Mouse (Mus musculus) cerebellum, postnatal 36 days (tissue): ENCODE data around the gene Yipf6.
A peak's percentile ranks its signal among the peaks of the same experiment; 100 is the strongest.
"Not testable (repeated sequence)": the region's sequence is repeated elsewhere in the genome, so short reads cannot be mapped to it uniquely, and the experiment has no call there.

Experiments used
- DNase-seq, 2 experiments: peaks; one replicate each; pipeline ENCODE4 v3.0.0; 2021 to 2022; ENCODE audit warnings: mixed read lengths in 2 of 2

The Yipf6 gene

DNA sequence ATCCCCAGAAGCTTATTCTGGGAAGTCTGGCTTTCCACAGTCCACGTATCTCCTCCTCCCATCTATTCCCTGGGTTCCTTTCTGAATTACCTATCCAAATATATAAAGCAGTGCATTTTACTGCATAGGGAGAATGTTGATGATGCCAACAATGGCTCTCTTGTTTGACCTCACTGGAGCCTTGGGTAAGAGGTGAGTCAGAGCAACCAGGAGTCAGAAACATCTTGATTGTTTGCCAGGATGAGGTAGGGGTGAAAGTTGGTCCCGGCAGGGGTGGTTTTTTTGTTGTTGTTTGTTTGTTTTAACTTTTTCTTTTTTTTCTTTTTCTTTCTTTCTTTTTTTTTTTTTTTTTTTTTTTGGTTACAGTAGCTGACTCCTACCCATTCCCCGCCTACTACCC lies at the start of gene Yipf6:
Yipf6 (plus strand) TSS at position 216 of the 400 bp plus-strand sequence.
- DNase-seq = no peak

DNA sequence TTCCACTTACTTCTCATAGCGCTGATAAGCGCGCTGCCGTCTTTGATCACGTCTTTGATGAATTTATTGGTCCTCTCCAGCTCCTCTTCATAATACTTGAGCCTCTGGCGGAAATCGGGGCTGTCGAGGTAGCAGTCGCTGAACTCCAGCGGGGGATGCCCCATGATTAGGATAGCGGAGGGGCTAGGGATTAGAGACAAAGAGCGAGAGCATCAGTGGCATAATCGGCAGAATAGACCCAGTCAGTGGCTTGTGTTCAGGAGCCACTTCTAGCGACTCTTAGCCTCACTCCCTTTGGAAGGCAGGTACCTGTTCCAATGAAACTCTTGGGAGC lies 46.1 kb upstream of the Yipf6 start:
- peak in 1 of 2 experiments; percentile 4 for DNase-seq

DNA sequence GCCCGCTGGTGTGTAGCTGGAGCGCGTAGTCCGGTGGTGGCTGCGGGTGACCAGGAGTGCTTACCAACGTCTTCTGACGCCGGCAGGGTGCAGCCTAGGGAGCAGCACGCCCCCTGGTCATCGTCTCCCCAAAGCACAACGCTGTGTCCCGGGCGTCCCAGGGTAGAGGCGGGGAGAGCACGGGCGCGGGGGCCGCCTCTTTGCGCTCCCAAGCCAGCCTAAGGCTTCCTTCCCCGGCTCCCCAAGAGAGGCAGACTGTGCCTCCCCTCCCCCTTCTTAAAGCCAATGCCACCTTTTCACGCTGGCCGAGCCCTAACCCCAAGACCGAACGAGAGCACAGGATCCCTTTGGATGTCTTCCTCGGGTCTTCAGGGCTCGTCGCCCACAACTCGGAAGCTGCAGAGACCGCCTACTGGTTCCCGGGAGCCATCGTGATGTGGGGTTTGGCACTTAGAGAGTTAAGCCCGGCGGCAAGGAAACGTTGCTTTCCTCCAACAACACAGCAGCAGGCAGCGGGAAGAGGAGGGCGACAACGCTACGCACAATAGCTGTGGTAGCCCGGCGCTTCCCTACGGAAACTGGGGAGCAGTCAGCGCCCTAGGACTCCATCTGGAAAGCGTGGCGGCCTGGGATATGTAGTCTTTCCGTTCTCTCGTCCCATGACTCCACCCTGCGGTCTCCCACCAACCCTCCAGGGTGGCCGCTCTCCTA lies 45.6 kb upstream of the Yipf6 start, which contains the start of gene Ophn1:
Ophn1 (minus strand) TSS at position 620 of the 711 bp plus-strand sequence.
- peak; percentile 69 for DNase-seq

DNA sequence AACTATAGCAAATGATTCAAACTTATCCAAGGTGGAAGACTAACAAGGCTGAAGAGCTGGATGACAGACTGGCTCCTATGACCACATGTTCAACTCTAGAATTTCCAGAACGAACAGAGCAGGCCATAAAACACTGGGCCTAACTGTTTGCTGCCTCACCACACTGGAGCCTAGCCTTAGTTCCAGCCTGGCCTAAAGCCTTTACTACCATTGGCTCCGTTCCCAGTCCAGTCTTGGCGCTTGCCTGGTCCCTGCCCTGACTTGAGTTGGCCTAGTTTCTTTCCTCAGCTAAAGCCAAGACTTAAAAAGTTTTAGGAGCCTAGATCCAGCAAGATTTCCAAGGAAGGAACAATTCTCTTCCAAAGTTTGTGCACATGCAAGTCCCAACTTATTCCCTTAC lies 37.8 kb upstream of the Yipf6 start:
- DNase-seq = peak; percentile 26 to 27

DNA sequence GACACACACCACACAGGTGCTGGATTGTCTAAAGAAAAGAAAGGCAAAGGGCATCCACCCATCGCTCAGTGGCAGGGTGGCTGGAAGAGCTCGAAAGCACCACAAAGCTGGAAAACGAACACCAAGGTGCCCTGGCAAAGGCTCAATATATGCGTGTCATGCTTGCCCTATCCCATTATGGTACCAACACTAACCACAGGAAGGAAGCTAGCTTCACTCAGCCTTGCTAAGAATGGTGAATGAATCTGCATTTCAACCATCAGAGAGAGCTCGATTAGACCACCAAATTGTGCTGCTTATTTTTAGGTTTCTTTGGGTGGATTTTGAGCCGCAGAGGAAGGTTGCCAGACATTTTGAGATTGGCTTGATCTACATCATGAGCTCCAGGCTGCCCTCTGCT lies 31.9 kb upstream of the Yipf6 start:
- DNase-seq = no peak

DNA sequence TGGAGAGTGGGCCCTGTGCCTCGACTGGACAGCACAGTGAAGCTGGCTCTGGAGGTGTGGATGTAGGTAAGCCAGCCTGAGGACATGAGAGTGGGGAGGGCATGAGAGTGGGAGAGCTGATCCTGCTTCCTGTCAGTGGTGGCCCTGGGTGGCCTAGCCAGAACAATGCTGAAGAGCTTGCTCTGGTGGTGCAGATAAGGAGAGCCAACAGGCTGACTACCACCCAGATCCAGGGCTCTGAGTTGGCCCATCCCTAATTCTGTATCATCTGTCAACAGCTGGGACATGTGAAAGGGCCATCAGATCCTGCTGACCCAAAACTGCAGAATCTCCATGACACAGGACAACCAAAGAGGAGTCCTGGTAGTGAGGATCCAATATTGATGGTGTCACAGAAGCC lies 27.2 kb upstream of the Yipf6 start:
- DNase-seq = no peak

DNA sequence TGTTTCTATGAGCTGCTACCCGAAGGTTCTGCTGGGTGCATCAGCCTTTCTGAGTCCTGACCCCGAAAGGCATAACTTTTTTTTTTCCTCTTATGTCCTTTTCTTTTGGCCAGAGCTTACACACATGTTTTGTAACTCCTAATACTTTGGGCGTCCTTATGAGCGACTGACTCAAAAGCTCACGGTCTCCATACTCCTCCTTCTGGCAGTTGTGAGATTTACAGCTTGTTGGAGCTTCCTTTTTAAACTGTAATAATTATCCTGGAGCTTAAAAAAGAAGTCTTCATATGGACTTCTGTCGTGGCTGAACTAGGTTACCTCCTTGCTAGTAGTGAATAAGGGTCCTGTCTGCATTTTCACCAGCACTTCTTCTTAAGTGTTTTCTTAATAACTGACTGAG lies 16.7 kb upstream of the Yipf6 start:
- peak; percentile 2 to 20 for DNase-seq

DNA sequence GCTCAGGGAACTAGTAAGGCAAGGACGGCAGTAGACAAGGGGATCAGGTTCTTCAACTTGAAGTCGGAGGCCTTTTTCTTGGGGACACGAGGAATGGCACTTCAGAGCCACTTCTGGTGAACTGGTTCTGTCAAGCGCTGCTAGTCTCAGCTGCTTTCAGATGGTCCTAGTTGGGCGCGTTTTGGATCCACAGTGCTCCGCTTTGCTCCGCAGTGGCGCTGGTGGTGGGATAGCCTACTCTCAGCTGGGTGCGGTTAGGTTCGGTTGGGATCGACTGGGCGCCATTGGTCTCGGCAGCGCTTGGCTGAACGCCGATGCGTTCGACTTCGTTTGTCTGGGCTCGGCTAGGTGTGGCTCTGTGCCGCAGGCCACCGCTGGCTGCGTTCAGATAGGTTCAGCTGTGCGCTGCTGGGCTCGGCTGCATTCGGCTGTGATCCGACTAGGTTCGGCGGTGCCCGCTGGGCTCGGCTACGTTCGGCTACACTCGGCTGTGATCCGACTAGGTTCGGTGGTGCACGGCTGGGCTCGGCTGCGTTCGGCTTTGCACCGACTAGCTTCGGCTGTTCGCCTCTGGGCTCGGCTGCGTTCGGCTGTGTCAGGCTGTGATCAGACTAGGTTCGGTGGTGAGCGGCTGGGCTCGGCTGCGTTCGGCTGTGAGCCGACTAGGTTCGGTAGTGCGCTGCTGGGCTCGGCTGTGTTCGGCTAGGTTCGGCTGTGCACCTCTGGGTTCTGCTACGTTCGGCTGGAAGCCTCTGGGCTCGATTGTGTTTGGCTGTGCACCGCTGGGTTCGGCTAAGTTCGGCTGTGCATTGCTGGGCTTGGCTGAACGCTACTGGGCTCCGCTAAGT lies 815 bp downstream of the Yipf6 start:
- peak; percentile 95 to 98 for DNase-seq

DNA sequence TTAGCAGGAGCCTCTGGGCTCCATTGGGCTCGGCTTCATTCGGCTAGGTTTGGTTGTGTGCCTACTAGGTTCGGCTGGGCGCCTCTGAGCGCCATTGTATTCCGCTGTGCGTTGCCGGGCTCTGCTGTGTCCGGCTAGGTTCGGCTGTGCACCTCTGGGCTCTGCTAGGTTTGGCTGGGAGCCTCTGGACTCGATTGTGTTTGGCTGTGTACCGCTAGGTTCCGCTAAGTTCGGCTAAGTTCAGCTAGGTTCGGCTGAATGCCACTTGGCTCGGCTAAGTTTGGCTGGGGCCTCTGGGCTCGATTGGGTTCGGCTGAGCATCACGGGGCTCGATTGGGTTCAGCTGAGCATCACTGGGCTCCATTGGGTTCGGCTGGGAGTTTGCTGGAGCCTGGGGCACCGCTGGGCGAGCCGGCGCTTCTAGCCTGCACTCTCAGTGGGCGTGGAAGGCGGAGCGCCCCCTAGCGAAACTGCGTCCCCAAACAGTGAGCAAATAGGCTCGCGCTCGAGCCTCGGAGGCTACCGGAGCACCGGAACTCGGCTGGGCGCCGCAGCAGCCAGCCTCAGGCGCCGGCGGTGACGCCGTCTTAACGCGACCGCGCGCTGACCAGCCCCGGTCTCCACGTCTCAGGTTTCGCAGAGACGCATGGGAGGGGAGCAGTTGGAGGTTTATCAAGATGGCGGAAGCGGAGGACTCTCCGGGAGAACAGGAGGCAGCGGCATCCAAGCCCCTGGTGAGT lies 1.6 kb downstream of the Yipf6 start:
- DNase-seq = peak; percentile 93 to 94

DNA sequence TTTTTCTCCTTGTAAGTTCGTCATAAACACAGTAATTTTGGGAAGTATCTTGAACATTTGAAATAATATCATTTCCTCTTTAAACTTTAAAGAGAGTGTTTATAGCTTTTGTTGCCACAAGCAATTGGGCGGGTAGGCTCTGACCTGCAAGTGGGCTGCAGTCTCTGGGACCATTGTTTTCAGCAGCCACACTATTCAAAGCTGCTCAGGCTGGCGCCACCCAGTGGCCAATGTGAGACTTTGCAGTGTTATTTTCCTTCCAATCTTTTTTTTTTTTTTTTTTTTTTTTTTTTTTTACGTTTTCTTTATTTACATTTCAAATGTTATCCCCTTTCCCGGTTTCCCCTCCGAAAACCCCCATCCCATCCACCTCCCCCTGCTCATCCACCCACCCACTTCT lies 17.8 kb downstream of the Yipf6 start:
- peak; percentile 10 to 16 for DNase-seq

DNA sequence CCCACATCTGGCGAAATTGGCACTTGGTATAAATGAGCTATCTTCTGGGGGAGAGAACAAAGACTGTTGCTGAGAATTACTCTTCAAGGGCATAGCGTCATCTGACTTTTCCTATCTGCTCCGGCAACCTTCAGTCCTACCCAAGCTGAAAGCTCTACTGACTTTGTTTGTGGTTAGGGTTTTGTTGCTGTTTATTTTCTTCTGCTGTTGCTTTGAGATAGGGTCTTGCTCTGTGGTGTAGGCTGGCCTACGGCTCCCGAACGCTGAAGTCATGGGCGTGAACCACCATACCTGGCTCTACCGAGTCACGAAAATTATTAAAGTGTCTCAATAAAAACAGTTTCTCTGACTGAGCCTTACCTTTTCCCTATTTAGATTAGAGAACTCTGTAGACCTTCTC lies 22.2 kb downstream of the Yipf6 start:
- DNase-seq = no peak

DNA sequence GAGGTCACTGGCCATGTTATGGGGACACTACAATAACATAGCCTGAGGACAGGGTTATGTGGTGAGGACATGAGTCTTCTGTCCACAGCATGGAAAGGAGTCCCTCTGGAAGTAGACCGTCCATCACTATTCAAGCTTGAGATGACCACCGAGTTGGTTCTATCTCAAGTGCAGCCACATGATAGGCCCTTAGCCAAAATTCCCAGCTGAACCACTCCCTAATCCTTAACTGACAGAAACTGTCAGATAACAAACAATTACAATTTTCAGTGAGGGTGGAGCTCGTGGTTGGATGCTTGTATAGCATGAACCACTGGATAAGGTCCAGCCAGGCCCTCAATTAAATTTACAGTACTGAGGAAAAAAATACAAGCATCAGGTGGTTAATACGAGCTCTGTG lies 22.9 kb downstream of the Yipf6 start:
- DNase-seq = no peak

DNA sequence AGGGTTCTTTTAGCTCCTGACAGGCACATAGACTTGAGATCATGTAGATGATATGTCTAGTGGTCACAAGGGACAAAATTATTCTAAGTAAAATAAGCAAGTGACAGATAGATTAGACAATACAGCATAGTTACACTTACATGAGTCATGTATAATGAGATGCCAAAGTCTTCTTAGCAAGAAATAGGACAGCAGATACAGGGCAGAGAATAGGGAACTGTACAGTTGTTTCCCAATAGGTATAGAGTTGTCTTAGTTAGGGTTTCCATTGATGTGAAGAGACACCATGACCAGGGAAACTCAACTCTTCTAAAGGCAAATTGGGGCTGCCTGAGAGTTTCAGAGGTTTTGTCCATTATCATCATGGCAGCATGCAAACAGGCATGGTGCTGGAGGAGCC lies 27.6 kb downstream of the Yipf6 start:
- DNase-seq = no peak

DNA sequence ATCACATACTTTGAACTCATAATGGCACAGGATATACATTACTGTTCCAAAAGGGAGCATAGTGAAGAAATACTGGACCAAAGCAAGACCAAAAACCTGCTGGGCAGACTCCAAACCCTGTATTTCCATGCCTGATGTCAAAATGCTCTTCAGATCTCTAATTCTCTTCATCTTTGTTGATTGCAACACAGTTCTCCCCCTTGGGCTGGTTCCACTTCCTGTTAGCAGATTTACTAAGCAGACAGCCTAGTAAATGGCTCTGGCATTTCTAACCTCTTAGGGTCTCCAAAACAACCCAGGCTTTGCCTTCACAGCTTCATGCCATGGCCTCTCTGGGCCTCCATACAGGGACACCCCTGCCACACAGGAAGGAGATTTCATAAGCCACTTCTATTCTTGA lies 28.4 kb downstream of the Yipf6 start:
- no peak for DNase-seq

DNA sequence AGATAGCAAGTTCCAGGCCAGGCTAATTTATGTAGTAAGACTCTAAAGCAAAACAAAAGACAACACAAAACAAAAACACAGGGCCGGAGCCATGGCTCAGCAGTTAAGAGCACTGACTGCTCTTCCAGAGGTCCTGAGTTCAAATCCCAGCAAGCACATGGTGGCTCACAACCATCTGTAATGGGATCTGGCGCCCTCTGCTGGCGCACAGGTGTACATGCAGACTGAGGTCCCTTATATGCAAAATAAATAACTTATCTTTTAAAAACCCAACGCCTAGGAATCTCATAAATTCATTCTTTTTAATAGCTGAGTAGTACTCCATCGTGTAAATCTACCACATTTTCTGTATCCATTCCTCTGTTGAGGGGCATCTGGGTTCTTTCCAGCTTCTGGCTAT lies 50.5 kb downstream of the Yipf6 start:
- not testable (repeated sequence) for DNase-seq

DNA sequence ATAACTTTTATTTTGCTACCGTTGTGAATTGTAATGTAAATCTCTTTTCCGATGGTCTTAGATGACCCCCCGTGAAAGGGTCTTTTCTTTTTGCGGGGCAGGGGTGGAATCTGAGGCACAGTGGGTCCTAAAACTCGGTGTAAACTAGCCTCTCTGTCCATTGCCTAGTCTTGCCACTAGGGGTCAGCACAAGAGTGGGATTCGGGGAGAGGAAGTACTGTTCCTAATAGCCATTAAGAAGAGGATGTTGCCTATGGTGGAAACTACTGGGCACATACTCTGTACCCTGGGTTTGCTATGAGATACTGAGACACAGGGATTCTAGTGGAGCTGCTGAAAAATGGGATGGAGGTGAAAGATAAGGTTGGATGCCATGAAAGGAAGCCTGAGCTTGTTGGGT lies 53.5 kb downstream of the Yipf6 start:
- DNase-seq = peak; percentile 6 to 9
